Mouse (Mus musculus) kidney, postnatal 14 days (tissue): Measurements from ENCODE around the gene Cct8.
A peak's percentile ranks its signal among the peaks of the same experiment; 100 is the strongest.
"Not testable (repeated sequence)": the region's sequence is repeated elsewhere in the genome, so short reads cannot be mapped to it uniquely, and the experiment has no call there.

ENCODE experiments used
- DNase-seq: peaks from one replicate; pipeline ENCODE4 v3.0.0; 2022; ENCODE audit warnings: mixed read lengths

Cct8 gene

DNA sequence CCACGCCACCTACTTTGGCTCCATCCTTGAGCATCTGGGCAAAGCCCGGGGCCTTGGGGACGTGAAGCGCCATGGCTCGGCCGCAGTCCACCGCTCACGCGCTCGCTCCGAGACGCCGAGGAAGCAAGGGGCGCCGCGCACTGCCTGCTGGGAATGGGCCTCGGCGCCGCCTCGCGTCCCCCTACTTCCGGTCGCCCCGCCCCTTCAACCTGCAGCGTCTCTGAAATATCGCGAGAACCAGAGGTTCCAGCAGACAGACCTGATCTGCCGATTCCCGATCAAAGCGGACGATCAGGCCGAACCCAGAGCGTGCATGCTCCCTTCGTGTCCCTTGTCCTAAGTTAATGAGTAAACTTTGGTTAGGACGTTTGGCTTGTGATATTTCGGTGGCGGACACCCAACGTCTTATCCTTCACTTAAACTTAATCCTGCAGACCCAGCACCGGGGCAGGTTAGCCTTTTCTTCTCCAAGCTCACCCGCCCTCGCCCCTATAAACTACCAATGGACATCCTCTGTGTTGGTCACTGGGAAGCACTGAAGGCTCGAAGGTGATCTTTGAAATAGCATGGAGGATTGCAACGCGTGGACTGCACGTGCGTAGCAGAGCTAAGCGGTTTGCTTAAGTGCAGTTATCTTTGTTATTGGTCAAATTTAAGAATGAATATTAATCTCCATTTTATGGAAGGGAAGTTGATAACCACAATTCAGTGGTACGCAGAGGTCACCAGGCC, at the start of gene Cct8:
Cct8 (minus strand) TSS at position 158 of the 732 bp plus-strand sequence.
- peak; percentile 98 for DNase-seq

DNA sequence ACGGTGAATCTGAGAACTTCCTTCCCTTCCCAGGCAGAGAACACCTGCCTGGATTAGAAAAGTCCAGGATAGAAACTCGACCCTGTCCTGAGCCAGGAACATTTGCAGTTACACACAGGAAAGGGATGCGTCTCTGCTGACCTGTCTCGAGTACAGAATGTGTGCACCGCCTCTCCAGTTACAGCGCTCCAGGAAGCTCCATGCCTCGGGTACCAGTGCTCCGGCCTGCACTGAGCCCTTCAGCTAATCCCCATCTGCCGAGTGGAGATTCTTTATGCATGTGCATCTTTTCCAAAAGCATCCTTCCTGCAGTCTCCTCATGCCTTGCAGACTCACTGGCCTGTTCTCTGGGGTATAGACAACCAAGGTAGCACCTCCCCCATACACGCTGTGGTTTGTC, 33.1 kb upstream of the Cct8 start:
- no peak for DNase-seq

DNA sequence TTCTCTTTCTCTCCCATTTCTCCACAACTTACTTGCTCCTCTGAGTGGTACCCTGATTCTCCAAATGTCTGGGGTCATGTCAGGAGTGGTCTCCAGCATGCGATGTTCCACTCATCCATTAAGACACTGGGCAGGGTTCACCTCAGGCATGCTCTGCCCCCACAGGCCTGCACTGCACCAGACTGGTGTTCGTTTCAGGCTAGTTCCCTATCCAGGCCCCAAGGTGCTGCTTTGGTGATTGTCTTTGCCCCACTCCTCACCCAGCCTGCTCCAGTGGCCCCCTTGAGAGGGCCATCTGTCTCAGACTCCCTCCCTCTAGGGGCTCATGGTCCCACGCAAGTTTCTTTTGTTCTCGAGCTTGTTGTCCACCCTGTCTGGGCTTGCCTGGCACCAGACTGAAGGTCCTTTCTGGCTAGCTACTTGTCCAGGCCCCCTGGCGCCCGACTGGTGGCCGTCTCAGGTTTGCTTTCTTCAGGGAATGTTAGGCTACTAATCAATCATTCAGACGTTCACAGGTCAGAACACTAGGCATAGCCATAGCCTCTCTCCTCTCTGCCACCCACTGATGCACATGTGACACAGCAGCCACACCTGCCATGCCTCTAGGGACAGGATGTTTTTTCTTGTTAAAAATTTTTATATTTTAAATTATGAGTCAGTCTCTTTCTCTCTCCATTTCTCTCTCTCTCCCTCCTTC, 32.0 kb upstream of the Cct8 start:
- no peak for DNase-seq

DNA sequence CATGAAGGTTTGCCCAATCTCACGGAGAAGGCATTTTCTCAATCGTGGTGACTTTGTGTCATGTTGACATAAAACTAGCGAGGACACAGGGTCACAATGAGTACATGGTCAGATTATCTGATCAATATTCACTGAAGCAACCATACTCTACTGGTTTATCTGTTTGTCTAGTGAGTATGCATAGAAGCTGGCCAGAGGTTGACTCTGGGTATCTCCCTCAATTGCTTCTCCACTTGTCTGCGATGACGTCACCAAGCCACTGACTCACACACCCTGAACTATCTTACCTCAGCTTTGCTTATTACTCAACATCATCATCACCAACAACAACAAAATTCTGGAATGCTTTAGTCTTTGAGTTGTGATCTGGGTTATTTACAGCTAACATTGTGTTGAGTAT, 28.6 kb upstream of the Cct8 start:
- no peak for DNase-seq

DNA sequence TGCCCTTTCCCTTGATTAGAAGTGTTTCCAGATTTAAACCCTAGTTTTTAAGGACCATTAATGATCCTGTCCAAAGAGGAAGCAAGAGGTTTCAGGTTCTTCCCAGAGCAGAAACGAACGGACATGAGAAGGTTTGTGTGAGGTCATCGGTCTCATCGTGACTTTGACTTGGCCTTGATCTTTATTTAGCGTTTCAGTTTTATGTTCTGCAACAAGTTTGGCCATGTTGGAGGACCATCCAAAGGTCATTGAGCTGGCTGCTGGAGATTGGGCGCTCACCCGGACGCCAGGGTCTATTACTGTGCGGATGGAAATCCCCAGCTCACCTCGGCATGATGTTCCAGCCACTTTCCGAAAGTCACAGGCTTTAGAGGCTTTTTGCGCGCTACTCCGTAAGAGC, 16.7 kb upstream of the Cct8 start:
- DNase-seq: no peak

DNA sequence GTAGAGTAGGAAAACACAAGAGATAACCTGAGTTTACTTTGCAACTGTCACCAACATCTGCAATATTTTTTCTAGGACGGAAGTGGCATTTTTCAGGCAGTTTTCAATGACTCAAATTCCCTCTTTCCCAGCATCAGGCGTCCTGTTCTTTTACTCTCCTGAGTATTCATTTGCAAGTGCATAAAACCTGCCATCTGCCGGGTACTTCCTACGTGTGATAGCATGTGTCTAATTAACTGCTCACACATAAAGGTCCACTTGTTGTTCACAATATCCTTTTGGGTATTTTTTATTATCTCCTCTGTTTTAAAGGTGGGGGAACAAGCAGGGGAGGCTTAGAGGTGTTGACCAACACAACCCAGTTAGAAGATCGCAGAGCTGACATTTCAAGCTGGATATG, 16.0 kb upstream of the Cct8 start:
- no peak for DNase-seq

DNA sequence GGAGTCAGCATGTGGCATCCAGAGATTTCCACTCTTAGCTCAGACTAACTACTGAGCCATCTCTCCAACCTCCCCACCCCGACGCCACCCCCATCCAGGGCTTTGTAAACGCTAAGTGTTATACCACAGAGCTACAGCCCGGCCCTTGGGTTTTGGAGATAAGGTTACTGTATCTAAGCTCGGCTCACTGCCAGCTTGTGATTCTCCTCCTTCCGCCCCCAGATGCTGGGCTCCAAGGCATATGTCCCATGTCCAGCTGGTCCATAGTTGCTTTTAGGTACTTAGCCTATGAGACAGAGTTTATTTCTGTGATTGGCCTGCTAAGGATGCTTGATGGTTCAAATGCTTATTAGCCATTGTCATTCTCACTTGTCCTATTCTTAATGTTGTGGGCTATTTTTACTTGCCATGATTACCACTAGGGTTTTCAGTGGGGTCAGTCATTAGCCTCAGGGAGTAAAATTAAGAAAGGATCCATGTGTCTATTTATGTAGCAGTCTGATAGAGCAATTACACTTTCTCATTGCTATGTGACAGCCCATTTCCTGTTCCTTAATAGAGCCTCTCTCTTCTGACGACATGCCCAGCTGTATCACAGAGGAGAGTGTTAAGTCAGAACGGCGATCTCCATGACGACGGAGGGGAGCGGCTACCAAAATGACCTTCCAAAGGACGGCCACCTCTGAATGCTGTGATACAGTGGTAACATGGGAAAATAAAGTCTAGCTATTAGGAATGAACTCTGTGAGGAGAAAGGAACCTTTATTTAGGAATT, 5.8 kb upstream of the Cct8 start:
- peak; percentile 51 for DNase-seq

DNA sequence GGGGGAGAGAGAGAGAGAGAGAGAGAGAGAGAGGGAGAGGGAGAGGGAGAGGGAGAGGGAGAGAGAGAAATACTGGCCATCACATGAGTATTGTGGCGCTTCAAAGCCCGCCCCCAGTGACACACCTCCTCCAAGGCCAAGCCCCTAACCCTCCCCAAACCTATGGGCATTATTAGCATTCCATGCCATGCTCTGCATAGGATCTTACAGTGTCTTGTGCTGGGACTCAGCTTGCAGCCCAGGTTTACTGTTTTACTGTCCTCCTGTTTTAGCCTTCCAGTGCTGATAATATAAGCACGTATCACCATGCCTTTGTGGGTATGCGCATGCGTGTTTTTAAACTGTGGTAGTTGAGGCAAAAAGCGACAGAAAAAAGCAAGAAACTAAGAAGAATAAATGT, 3.9 kb upstream of the Cct8 start:
- DNase-seq: no peak

DNA sequence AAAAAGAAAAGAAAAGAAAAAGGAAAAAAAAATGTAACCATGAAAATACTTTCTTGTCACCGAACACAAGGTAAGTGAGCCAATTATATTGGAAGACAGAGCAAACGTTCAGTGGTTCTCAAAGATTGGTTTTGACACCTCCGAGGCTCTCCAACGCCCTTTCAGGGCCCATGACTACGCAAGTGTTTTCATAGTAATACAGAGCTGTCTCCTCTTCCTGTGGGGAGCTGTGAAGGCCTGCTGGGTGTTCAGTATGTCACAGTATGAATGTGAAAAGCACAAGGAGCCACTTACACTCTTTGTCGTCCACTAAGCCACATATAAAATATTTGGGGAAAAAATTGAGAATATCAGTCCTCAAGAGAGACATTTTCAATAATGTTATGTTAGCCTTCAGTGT, 1.5 kb upstream of the Cct8 start:
- DNase-seq: no peak

DNA sequence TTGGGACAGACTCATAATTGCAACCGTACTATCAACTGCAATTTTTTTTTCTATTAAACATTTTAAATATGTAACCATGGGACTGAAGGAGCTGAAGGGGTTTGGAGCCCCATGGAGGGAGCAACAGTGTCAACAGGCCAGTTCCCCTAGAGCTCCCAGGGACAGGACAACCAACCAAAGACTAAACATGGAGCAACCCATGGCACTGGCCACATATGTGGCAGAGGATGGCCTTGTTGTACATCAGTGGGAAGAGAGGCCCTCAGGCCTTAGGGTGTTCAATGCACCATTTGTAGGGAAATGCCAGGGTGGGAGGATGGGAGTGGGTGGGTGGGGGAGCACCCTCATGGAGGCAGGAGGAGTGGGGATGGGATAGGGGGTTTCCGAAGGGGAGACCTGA, 1.1 kb upstream of the Cct8 start:
- DNase-seq: no peak

DNA sequence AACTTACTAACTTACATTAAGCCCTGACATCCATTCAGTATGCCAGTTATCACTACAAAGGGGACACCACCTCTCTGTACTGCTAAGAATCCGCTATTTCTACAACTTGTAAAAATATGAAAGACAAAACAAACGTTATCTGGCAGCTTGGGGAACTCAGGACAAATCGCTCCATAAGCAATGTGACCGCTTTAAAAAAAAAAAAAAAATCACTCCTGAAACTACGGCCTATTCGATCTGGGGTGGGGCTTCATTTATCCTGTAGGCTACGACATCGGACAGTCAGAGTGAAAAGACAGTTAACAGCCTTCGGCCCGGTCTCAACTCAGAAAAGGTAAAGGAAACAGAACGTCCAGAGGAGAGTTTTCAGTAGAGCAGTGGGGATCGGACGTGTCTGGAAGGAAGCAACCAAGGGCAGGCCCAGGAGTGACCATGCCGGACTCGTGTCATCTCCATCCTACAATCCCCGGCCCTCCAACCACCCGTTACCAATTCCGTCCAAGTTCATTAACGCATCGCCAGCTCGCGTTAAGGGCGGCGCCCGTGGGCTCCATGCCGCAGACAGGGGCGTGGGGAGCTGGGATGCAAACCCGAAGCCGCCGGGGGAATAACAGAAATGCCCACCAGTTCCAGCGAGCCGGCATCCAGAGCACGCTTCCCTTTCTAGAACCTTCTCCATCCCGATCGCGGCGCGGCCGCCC, 568 bp downstream of the Cct8 start:
- DNase-seq: no peak

DNA sequence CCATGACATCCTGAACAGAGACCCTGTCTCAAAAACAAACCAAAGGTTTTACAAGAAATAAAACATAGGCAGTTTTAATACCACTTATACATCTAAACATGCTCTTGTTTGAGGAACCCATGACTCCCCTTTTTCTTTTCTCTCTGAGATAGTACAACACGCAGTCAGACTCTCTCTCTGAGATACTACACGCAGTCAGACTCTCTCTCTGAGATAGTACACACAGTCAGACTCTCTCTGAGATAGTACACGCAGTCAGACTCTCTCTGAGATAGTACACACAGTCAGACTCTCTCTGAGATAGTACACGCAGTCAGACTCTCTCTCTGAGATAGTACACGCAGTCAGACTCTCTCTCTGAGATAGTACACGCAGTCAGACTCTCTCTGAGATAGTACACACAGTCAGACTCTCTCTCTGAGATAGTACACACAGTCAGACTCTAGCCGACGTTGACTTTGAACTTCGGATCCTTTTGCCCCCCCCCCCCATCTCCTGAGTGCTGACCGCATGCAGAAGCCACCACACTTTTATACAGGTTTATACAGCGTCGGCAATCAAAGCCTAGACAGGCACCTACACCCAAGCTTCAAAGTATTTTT, 3.4 kb downstream of the Cct8 start:
- DNase-seq: not testable (repeated sequence)

DNA sequence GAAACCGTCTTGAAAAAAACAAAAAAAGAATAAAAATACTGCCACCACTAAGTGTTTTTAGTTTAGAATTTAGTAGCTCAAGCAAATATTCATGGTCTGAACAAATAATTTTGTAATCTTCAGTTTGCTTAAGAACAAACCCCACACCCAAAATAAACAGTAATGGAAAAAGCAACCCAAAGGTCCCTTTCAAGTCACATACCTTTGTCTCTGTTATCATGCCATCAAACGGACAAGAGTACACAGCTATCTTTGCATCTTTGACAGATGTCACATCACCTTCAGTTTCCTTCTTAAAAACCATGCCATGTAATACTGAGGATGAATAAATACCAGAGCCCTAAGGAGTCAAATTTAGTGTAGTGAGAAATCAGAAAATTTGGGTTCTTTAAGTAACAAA, 7.1 kb downstream of the Cct8 start:
- no peak for DNase-seq

DNA sequence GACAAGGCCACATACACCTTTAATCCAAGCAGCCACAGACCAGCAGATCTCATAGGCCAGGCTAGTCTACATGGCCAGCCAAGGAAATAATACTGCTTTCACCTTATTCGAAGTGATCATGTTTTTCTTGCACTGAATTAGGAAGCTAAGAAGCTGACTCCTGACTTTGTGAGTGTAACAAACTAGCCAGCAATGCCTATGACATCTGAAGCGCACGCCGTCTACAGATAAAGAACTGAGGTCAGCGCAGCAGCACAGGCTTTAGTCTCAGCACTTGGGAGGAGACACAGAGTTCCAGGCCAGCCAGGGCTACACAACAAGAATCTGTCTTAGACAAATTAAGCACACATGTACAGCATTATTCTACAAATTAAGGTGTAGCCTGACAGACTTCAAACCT, 8.9 kb downstream of the Cct8 start:
- DNase-seq: no peak

DNA sequence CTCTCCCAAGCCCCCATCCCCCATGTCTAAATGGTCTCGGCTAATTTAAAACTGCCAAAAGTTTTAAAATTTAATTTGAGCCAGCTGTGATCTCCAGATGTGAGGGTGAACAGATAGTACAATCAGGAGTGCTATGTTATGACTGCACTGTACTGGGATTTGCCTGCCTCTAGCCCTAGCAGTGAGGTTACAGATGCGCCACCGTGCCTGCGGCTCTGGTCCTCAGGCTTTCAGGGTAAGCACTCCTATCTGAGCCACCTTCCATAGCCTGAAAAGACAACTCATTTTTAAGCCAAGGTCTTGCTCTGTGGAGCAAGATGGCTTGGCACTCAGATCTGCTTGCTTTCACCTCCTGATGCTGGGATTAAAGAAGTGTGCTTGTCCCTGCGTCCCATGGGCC, 11.3 kb downstream of the Cct8 start:
- DNase-seq: no peak

DNA sequence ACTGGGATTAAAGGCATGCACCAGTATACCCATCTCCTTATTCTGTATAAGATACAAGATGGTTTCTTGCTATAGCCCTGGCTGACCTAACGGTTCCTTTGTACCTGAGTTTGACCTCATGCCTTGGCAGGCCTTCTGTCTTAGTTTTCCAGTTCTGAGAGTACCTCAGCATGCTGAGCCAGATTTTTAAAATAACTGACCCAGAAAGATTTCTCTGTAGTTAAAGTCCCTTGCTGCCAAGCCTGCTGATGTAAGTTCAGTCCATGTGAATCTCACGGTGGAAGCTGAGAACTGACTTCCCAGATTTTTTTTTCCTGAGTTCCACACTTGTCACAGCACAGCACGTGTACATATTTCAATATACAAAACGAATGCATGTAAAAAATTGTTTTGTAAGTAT, 25.1 kb downstream of the Cct8 start:
- no peak for DNase-seq

DNA sequence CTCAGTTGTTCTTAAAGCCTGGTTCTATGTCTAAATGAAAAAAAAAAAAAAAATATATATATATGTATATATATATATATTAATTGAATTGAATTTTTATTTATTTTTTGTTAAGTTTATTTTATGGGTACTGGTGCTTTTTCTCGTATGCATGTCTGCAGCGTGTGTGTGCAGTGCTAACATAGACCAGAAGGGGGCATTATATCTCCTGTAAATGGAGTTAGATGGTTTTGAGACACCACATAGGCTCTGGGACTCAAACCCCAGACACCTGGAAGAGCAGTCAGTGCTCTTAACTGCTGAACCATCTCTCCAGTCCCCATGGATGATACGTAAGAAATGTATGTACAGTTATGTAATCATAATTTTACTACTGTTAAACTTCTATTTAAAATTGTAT, 36.9 kb downstream of the Cct8 start:
- no peak for DNase-seq

DNA sequence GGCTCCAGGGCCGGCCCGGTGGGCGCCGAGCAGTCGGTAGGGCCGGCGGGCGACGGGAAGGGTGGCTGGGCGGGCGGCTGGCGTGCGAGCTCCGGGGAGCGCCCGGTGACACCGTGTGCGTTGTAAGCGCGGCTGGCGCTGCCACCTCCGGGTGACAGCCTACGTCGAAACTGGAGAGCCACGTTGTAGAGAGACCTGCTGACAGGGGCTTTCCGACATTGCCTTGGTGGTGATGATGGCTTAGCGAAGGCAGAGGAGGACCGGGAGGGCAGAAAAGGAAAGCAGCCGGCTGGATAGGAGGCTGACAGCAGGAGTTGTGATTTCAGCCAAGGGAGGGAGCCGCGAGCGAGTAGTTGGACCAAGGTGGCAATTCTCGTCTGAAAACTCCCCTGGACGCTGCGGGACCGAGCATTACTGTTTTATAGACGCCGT, 40.5 kb downstream of the Cct8 start:
- no peak for DNase-seq

DNA sequence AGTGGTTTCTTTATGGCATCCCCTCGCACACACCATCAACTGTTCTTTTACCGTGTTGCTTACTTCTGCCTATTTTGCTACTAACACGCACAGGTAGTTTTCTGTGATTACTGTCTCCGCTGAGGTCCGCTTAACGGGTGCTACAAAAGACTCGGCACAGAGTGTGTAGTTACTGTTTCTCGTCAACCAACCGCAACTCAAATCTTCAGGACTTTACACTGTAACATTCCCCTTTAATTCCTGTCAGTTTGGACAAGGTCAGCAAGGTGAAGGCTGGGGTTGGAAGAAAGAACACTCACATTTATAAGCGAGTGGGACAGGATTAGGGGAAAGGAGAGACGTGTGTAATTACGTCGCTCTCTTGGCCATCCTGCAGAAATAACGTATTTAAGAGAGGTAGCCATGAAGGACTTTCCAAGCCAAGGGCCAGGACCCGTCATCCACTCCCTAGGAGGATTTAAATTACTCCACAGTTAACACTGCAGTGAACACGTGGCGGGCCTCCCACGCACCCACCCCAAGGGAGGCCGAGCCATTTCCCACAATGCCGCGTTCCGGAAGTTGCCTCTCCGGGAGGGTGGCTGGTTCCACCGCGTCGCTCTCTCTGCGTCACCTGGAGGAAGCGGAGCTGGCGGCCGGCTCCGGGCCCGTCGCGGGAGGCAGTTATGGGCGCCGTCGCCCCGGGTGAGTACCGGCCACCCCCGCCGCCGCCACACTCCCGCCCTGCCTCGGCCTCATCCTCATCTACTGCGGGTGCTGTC, 41.1 kb downstream of the Cct8 start, which contains the start of gene Usp16:
Usp16 (plus strand) TSS at position 285 of the 761 bp plus-strand sequence.
- DNase-seq: peak; percentile 93

DNA sequence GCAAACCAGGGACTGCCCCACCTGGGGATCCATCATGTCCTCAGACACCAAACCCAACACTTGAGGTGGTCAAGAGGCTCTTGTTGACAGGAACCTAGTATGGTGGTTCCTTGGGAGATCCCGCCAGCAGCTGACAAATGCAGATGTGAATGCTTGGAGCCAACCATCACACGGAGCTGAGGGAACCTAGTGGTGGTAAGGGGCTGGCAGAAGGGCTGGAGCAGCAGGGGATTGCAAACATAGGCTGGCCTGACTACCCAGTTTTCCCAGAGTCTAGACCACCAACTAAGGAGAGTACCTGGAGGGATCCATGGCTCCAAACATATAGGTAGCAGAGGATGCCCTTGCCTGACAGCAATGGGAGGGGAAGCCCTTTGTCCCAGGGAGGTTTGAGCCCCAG, 42.4 kb downstream of the Cct8 start:
- DNase-seq: no peak

DNA sequence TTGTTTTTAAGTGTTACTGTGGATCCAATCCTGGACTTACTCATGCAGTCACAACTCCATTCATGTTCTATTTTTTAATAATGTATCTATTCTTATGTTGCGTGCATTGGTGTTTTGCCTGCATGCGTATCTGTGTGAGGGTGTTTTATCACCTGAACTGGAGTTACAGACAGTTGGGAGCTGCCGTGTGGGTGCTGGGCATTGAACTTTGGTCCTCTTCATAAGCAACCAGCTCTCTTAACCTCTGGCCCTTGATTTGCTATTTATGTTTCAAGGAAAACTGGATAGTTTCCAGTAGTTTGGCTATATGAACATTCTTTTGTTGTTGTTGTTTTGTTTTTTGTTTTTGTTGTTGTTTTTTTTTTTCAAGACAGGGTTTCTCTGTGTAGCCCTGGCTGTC, 50.1 kb downstream of the Cct8 start:
- DNase-seq: no peak

DNA sequence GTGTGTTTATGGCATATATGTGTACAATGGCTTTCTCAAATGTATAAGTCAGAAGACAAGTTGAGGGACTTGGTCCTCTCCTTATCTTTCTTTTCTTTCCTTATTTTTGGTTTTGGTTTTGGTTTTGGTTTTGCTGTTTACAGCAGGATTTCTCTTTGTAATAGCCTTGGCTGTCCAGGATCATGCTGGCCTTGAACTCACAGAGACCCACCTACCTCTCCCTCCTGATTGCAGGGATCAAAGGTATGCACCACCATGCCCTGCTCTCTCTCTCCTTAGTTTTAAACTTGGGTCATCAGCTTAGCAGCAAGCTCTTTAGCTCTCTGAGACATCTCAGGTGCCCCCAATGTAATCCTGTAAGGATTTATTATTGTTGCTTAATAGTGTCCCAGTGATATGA, 50.6 kb downstream of the Cct8 start:
- no peak for DNase-seq
